Mouse (Mus musculus): ENCODE measurements around the gene Oxct2a. TPM values are rescaled to one million over a fixed set of nuclear protein-coding genes. Genes with fewer than 3 reads are reported as not detected.
"Not testable (repeated sequence)": the region's sequence is repeated elsewhere in the genome, so short reads cannot be mapped to it uniquely, and the experiment has no call there.

The Oxct2a gene
- polyA plus RNA-seq, 1 experiment: not detected

GRCm38 (mm10) chr4:123342091-123342641, 18.7 kb upstream of the Oxct2a start:
- Histone ChIP-seq H3K4me3 (replicated peaks; ENCODE audit: insufficient read depth, low read depth, low read length) (no peak overlapping the region), H3K27ac (ENCODE audit: insufficient read depth, low read length) (no peak overlapping the region), H3K4me1 (ENCODE audit: control insufficient read depth, insufficient read depth, low read length) (no peaks in the 10 kb centered on the region), H3K27me3 (ENCODE audit: control insufficient read depth, insufficient read depth, low read length) (no peaks in the 10 kb centered on the region; the same call in 1 of the 2 replicates)
- no peak for DNase-seq
- WGBS: 3% methylated on average over 43 of the region's 43 CpGs
- TF ChIP-seq CTCF (IDR thresholded peaks at IDR 0.05; ENCODE audit: borderline replicate concordance, insufficient read depth, low read depth, low read length) (no peak), POLR2A (IDR thresholded peaks at IDR 0.05; ENCODE audit: borderline replicate concordance, insufficient read depth, low read length) (no peak)

GRCm38 (mm10) chr4:123340232-123340631, 16.8 kb upstream of the Oxct2a start:
- 88% methylated on average over 5 of the region's 5 CpGs for WGBS
- Histone ChIP-seq H3K4me3 (replicated peaks; ENCODE audit: insufficient read depth, low read depth, low read length) (no peak overlapping the region), H3K27me3 (ENCODE audit: control insufficient read depth, insufficient read depth, low read length) (no peaks in the 10 kb centered on the region; the same call in 1 of the 2 replicates), H3K4me1 (ENCODE audit: control insufficient read depth, insufficient read depth, low read length) (no peaks in the 10 kb centered on the region), H3K27ac (ENCODE audit: insufficient read depth, low read length) (no peak overlapping the region)
- TF ChIP-seq POLR2A (IDR thresholded peaks at IDR 0.05; ENCODE audit: borderline replicate concordance, insufficient read depth, low read length) (no peak), CTCF (IDR thresholded peaks at IDR 0.05; ENCODE audit: borderline replicate concordance, insufficient read depth, low read depth, low read length) (no peak)
- no peak for DNase-seq

GRCm38 (mm10) chr4:123337693-123338092, 14.3 kb upstream of the Oxct2a start:
- no peak overlapping the region for H3K27ac ChIP-seq (ENCODE audit: insufficient read depth, low read length)
- no peak overlapping the region for H3K4me3 ChIP-seq (replicated peaks; ENCODE audit: insufficient read depth, low read depth, low read length)
- H3K4me1 ChIP-seq (ENCODE audit: control insufficient read depth, insufficient read depth, low read length): no peaks in the 10 kb centered on the region
- DNase-seq: no peak
- no peaks in the 10 kb centered on the region; the same call in 1 of the 2 replicates for H3K27me3 ChIP-seq (ENCODE audit: control insufficient read depth, insufficient read depth, low read length)
- no peak for TF ChIP-seq CTCF (IDR thresholded peaks at IDR 0.05; ENCODE audit: borderline replicate concordance, insufficient read depth, low read depth, low read length)
- no peak for TF ChIP-seq POLR2A (IDR thresholded peaks at IDR 0.05; ENCODE audit: borderline replicate concordance, insufficient read depth, low read length)
- 61% methylated on average over 4 of the region's 4 CpGs for WGBS

- no peak overlapping the region for H3K27ac ChIP-seq (ENCODE audit: insufficient read depth, low read length)
- H3K4me3 ChIP-seq (replicated peaks; ENCODE audit: insufficient read depth, low read depth, low read length): no peak overlapping the region
- DNase-seq: no peak
- no peaks in the 10 kb centered on the region for H3K27me3 ChIP-seq (ENCODE audit: control insufficient read depth, insufficient read depth, low read length)
- WGBS: 71% methylated on average over 14 of the region's 14 CpGs
- H3K4me1 ChIP-seq (ENCODE audit: control insufficient read depth, insufficient read depth, low read length): no peaks in the 10 kb centered on the region
- TF ChIP-seq POLR2A (IDR thresholded peaks at IDR 0.05; ENCODE audit: borderline replicate concordance, insufficient read depth, low read length) (no peak), CTCF (IDR thresholded peaks at IDR 0.05; ENCODE audit: borderline replicate concordance, insufficient read depth, low read depth, low read length) (no peak)
These were observed 12.6 kb upstream of the Oxct2a start for GRCm38 (mm10) chr4:123335796-123336585.

GRCm38 (mm10) chr4:123335244-123335643, 11.8 kb upstream of the Oxct2a start:
- not testable (repeated sequence) for H3K4me3 ChIP-seq (replicated peaks; ENCODE audit: insufficient read depth, low read depth, low read length); H3K4me1 ChIP-seq (ENCODE audit: control insufficient read depth, insufficient read depth, low read length); H3K27me3 ChIP-seq (ENCODE audit: control insufficient read depth, insufficient read depth, low read length); DNase-seq; H3K27ac ChIP-seq (ENCODE audit: insufficient read depth, low read length)
- 81% methylated on average over 10 of the region's 10 CpGs for WGBS

GRCm38 (mm10) chr4:123334177-123334576, 10.7 kb upstream of the Oxct2a start:
- H3K4me3 ChIP-seq (replicated peaks; ENCODE audit: insufficient read depth, low read depth, low read length): no peak overlapping the region

GRCm38 (mm10) chr4:123333151-123333550, 9.7 kb upstream of the Oxct2a start:
- 98% methylated on average over 4 of the region's 4 CpGs for WGBS
- no peak overlapping the region for H3K27ac ChIP-seq (ENCODE audit: insufficient read depth, low read length)
- DNase-seq: no peak
- H3K4me1 ChIP-seq (ENCODE audit: control insufficient read depth, insufficient read depth, low read length): peaks cover 4% of the 10 kb centered on the region; the same call in 1 of the 2 replicates
- TF ChIP-seq POLR2A (IDR thresholded peaks at IDR 0.05; ENCODE audit: borderline replicate concordance, insufficient read depth, low read length): no peak
- no peak for TF ChIP-seq CTCF (IDR thresholded peaks at IDR 0.05; ENCODE audit: borderline replicate concordance, insufficient read depth, low read depth, low read length)
- H3K4me3 ChIP-seq (replicated peaks; ENCODE audit: insufficient read depth, low read depth, low read length): no peak overlapping the region
- H3K27me3 ChIP-seq (ENCODE audit: control insufficient read depth, insufficient read depth, low read length): no peaks in the 10 kb centered on the region

More at GRCm38 (mm10) chr4:123334177-123334576, 10.7 kb upstream of the Oxct2a start:
- Histone ChIP-seq H3K4me1 (ENCODE audit: control insufficient read depth, insufficient read depth, low read length) (no peaks in the 10 kb centered on the region), H3K27ac (ENCODE audit: insufficient read depth, low read length) (no peak overlapping the region), H3K27me3 (ENCODE audit: control insufficient read depth, insufficient read depth, low read length) (no peaks in the 10 kb centered on the region)
- WGBS: 76% methylated on average over 3 of the region's 3 CpGs
- TF ChIP-seq CTCF (IDR thresholded peaks at IDR 0.05; ENCODE audit: borderline replicate concordance, insufficient read depth, low read depth, low read length): no peak
- TF ChIP-seq POLR2A (IDR thresholded peaks at IDR 0.05; ENCODE audit: borderline replicate concordance, insufficient read depth, low read length): no peak
- DNase-seq: no peak

- not testable (repeated sequence) for H3K4me1 ChIP-seq (ENCODE audit: control insufficient read depth, insufficient read depth, low read length); H3K27ac ChIP-seq (ENCODE audit: insufficient read depth, low read length); DNase-seq; H3K27me3 ChIP-seq (ENCODE audit: control insufficient read depth, insufficient read depth, low read length); H3K4me3 ChIP-seq (replicated peaks; ENCODE audit: insufficient read depth, low read depth, low read length)
- WGBS: 67% methylated on average over 1 of the region's 1 CpGs
These were observed 8.5 kb upstream of the Oxct2a start for GRCm38 (mm10) chr4:123331961-123332360.

Measured in cerebellum, adult 2 months (tissue).